Mouse (Mus musculus): ENCODE data around the gene Iyd. TPM values are rescaled to one million over a fixed set of nuclear protein-coding genes. Genes with fewer than 3 reads are reported as not detected.

Iyd gene
- polyA plus RNA-seq (2012; rRNA removed) = 2.2 and 3.3 TPM in 2 replicates

GRCm38 (mm10) chr10:3540003-3540827 lies at the start of gene Iyd:
Gene Iyd (plus strand): TSS chr10:3540240.

Other genes with a start within 250 kb of the Iyd start
- 0.81 and 1.1 TPM in 2 replicates for gene Ppp1r14c, start 174.2 kb upstream of the Iyd start, polyA plus RNA-seq (2012; rRNA removed)
- gene Plekhg1, start 200.1 kb downstream of the Iyd start, polyA plus RNA-seq (2012; rRNA removed) = 2.0 and 3.6 TPM in 2 replicates

All from colon, adult 2 months (tissue).